Mouse (Mus musculus) limb, embryonic 12.5 days (tissue): ENCODE results near the gene Smco4. TPM values are rescaled to one million over a fixed set of nuclear protein-coding genes. Genes with fewer than 3 reads are reported as not detected.
"Not testable (repeated sequence)": the region's sequence is repeated elsewhere in the genome, so short reads cannot be mapped to it uniquely, and the experiment has no call there.

Experiments
- ATAC-seq: fragments of 200-750 bp; cut with Nextera tagmentation; 2 replicates; pipeline ENCODE4 v1.8.0; 2017; ENCODE audit warnings: low read depth, moderate TSS enrichment; ENCODE audit not compliant: insufficient number of reproducible peaks, insufficient read depth, low FRiP score, low TSS enrichment
- H3K27ac ChIP-seq: fragments of 300-500 bp; sonication (generic); 2 replicates; pipeline ENCODE4 v1.5.1; 2016; ENCODE audit warnings: mild to moderate bottlenecking, moderate library complexity
- H3K27me3 ChIP-seq: fragments of 300-500 bp; sonication (generic); 2 replicates; pipeline ENCODE4 v1.6.1; 2016; ENCODE audit warnings: mild to moderate bottlenecking, moderate library complexity
- H3K36me3 ChIP-seq: fragments of 300-500 bp; sonication (generic); 2 replicates; pipeline ENCODE4 v1.6.1; 2016; ENCODE audit warnings: mild to moderate bottlenecking, moderate library complexity
- H3K4me1 ChIP-seq: fragments of 300-500 bp; sonication (generic); replicated peaks from 2 replicates; pipeline ENCODE4 v1.6.1; 2016
- H3K4me2 ChIP-seq: fragments of 300-500 bp; sonication (generic); 2 replicates; pipeline ENCODE4 v1.6.1; 2016; ENCODE audit warnings: mild to moderate bottlenecking, moderate library complexity
- H3K4me3 ChIP-seq: fragments of 300-500 bp; sonication (generic); replicated peaks from 2 replicates; pipeline ENCODE4 v1.5.1; 2016; ENCODE audit warnings: mild to moderate bottlenecking
- H3K9ac ChIP-seq: fragments of 300-500 bp; sonication (generic); replicated peaks from 2 replicates; pipeline ENCODE4 v1.6.1; 2016; ENCODE audit warnings: mild to moderate bottlenecking, moderate library complexity
- H3K9me3 ChIP-seq: fragments of 300-500 bp; sonication (generic); 2 replicates; pipeline ENCODE4 v1.6.1; 2016; ENCODE audit warnings: mild to moderate bottlenecking, moderate library complexity
- WGBS: fragments of 180-500 bp; shearing (Covaris S2); methylation state at CpG from one replicate; pipeline ENCODE4 v1.1.7; 2016; 5-methylcytosine and 5-hydroxymethylcytosine counted together
- polyA plus RNA-seq: library from polyadenylated mRNA; unstranded; fragments of >200 nt; fragmentation: Nextera tagmentation; extraction: Ambion mirVana; gene quantifications from 2 replicates; pipeline ENCODE4 v1.2.1, GENCODE M21; 2016

Gene Smco4
- polyA plus RNA-seq, 1 experiment from 2014 or later = 2.0 TPM

GRCm38 (mm10) chr9:15493925-15494558, 810 bp downstream of the Smco4 start:
- Histone ChIP-seq H3K4me3 (peak overlapping the region; percentile 78), H3K27ac (peak overlapping the region; percentile 59), H3K36me3 (no peaks in the 10 kb centered on the region), H3K4me1 (peaks cover 34% of the 10 kb centered on the region), H3K9ac (peak overlapping the region; percentile 92), H3K27me3 (peaks cover 7% of the 10 kb centered on the region; the same call in 1 of the 2 replicates), H3K4me2 (peak overlapping the region; percentile 90), H3K9me3 (no peaks in the 10 kb centered on the region)
- peak; percentile 64 for ATAC-seq
- WGBS = 4% methylated on average over 31 of the region's 37 CpGs

GRCm38 (mm10) chr9:15495281-15495680, 2.0 kb downstream of the Smco4 start:
- not testable (repeated sequence) for H3K4me2 ChIP-seq, H3K4me3 ChIP-seq, H3K9me3 ChIP-seq, H3K9ac ChIP-seq, H3K27me3 ChIP-seq, ATAC-seq, H3K27ac ChIP-seq, H3K36me3 ChIP-seq
- WGBS = 92% methylated on average over 2 of the region's 2 CpGs
- peaks cover 39% of the 10 kb centered on the region for H3K4me1 ChIP-seq

GRCm38 (mm10) chr9:15495921-15496577, 2.8 kb downstream of the Smco4 start:
- Histone ChIP-seq H3K36me3 (no peaks in the 10 kb centered on the region), H3K4me1 (peaks cover 42% of the 10 kb centered on the region), H3K27me3 (peaks cover 7% of the 10 kb centered on the region; the same call in 1 of the 2 replicates), H3K27ac (peak overlapping the region; percentile 43; the same call in 1 of the 2 replicates), H3K4me3 (no peak overlapping the region), H3K4me2 (no peak overlapping the region), H3K9ac (0 out of 2 replicates have a peak overlapping the region, but pooled peaks have one; percentile 14), H3K9me3 (no peaks in the 10 kb centered on the region)
- 24% methylated on average over 8 of the region's 8 CpGs for WGBS
- ATAC-seq = no peak

- H3K36me3 ChIP-seq = no peaks in the 10 kb centered on the region
- no peak overlapping the region for H3K9ac ChIP-seq
- H3K4me1 ChIP-seq = peaks cover 62% of the 10 kb centered on the region
These were observed 6.8 kb downstream of the Smco4 start for GRCm38 (mm10) chr9:15500025-15500424.

GRCm38 (mm10) chr9:15501319-15502256, 8.4 kb downstream of the Smco4 start:
- no peak for ATAC-seq
- H3K4me3 ChIP-seq = no peak overlapping the region
- 54% methylated on average over 19 of the region's 19 CpGs for WGBS
- 0 out of 2 replicates have a peak, but pooled peaks cover 4% of the 10 kb centered on the region for H3K36me3 ChIP-seq
- no peak overlapping the region for H3K4me2 ChIP-seq
- peaks cover 7% of the 10 kb centered on the region; the same call in 1 of the 2 replicates for H3K27me3 ChIP-seq
- H3K27ac ChIP-seq = 0 out of 2 replicates have a peak overlapping the region, but pooled peaks have one; percentile 29
- peaks cover 49% of the 10 kb centered on the region for H3K4me1 ChIP-seq
- no peaks in the 10 kb centered on the region for H3K9me3 ChIP-seq
- H3K9ac ChIP-seq = no peak overlapping the region

More at GRCm38 (mm10) chr9:15500025-15500424, 6.8 kb downstream of the Smco4 start:
- H3K27me3 ChIP-seq = peaks cover 7% of the 10 kb centered on the region; the same call in 1 of the 2 replicates
- H3K27ac ChIP-seq = no peak overlapping the region
- no peaks in the 10 kb centered on the region for H3K9me3 ChIP-seq
- WGBS = 38% methylated on average over 5 of the region's 5 CpGs
- H3K4me2 ChIP-seq = no peak overlapping the region
- ATAC-seq = no peak
- no peak overlapping the region for H3K4me3 ChIP-seq

GRCm38 (mm10) chr9:15502476-15502875, 9.2 kb downstream of the Smco4 start:
- ATAC-seq = no peak
- no peak overlapping the region for H3K4me3 ChIP-seq
- peaks cover 42% of the 10 kb centered on the region for H3K4me1 ChIP-seq
- peaks cover 7% of the 10 kb centered on the region; the same call in 1 of the 2 replicates for H3K27me3 ChIP-seq
- H3K27ac ChIP-seq = no peak overlapping the region
- H3K4me2 ChIP-seq = no peak overlapping the region
- 32% methylated on average over 7 of the region's 7 CpGs for WGBS
- H3K36me3 ChIP-seq = 0 out of 2 replicates have a peak, but pooled peaks cover 4% of the 10 kb centered on the region
- H3K9ac ChIP-seq = no peak overlapping the region
- H3K9me3 ChIP-seq = no peaks in the 10 kb centered on the region

- no peak overlapping the region for H3K4me3 ChIP-seq
- H3K27me3 ChIP-seq = peaks cover under 1% of the 10 kb centered on the region; the same call in 1 of the 2 replicates
- ATAC-seq = no peak
- no peak overlapping the region for H3K9ac ChIP-seq
- WGBS = 67% methylated on average over 10 of the region's 10 CpGs
- peaks cover 45% of the 10 kb centered on the region for H3K4me1 ChIP-seq
- 0 out of 2 replicates have a peak, but pooled peaks cover 4% of the 10 kb centered on the region for H3K36me3 ChIP-seq
- H3K9me3 ChIP-seq = no peaks in the 10 kb centered on the region
- H3K4me2 ChIP-seq = no peak overlapping the region
- H3K27ac ChIP-seq = no peak overlapping the region
These were observed 10.1 kb downstream of the Smco4 start for GRCm38 (mm10) chr9:15503307-15503706.

GRCm38 (mm10) chr9:15503827-15504226, 10.6 kb downstream of the Smco4 start:
- ATAC-seq = no peak
- H3K9ac ChIP-seq = no peak overlapping the region
- WGBS = 59% methylated on average over 6 of the region's 6 CpGs
- peaks cover 45% of the 10 kb centered on the region for H3K4me1 ChIP-seq
- H3K27ac ChIP-seq = no peak overlapping the region
- H3K4me3 ChIP-seq = no peak overlapping the region
- no peaks in the 10 kb centered on the region for H3K9me3 ChIP-seq
- 0 out of 2 replicates have a peak, but pooled peaks cover 4% of the 10 kb centered on the region for H3K36me3 ChIP-seq
- H3K4me2 ChIP-seq = no peak overlapping the region
- H3K27me3 ChIP-seq = no peaks in the 10 kb centered on the region

- Histone ChIP-seq H3K4me3 (no peak overlapping the region), H3K4me2 (no peak overlapping the region), H3K4me1 (peaks cover 48% of the 10 kb centered on the region), H3K36me3 (0 out of 2 replicates have a peak, but pooled peaks cover 4% of the 10 kb centered on the region), H3K27me3 (no peaks in the 10 kb centered on the region), H3K27ac (no peak overlapping the region), H3K9ac (no peak overlapping the region), H3K9me3 (no peaks in the 10 kb centered on the region)
- ATAC-seq = no peak
- WGBS = 80% methylated on average over 1 of the region's 1 CpGs
These were observed 12.1 kb downstream of the Smco4 start for GRCm38 (mm10) chr9:15505288-15505687.

- no peak overlapping the region for H3K4me3 ChIP-seq
These were observed 13.6 kb downstream of the Smco4 start for GRCm38 (mm10) chr9:15506863-15507262.

More at GRCm38 (mm10) chr9:15506863-15507262, 13.6 kb downstream of the Smco4 start:
- Histone ChIP-seq H3K9me3 (no peaks in the 10 kb centered on the region), H3K27me3 (no peaks in the 10 kb centered on the region), H3K9ac (no peak overlapping the region), H3K4me2 (no peak overlapping the region), H3K27ac (no peak overlapping the region), H3K4me1 (peaks cover 48% of the 10 kb centered on the region), H3K36me3 (0 out of 2 replicates have a peak, but pooled peaks cover 4% of the 10 kb centered on the region)
- no peak for ATAC-seq
- 82% methylated on average over 3 of the region's 3 CpGs for WGBS
